Mouse (Mus musculus) hindbrain, embryonic 11.5 days (tissue): ENCODE results near the gene Gm14569. TPM values are rescaled to one million over a fixed set of nuclear protein-coding genes. Genes with fewer than 3 reads are reported as not detected.

Experiments
- ATAC-seq: fragments of 200-750 bp; cut with Nextera tagmentation; 2 replicates; pipeline ENCODE4 v1.8.0; 2017; ENCODE audit warnings: mild to moderate bottlenecking, moderate TSS enrichment, moderate library complexity; ENCODE audit not compliant: low FRiP score
- DNase-seq: peaks from one replicate; pipeline ENCODE4 v3.0.0-alpha.2; 2015; ENCODE audit warnings: low spot score
- H3K27ac ChIP-seq: fragments of 300-500 bp; sonication (generic); 2 replicates; pipeline ENCODE4 v1.5.1; 2014; ENCODE audit warnings: mild to moderate bottlenecking, low read depth, low read length
- H3K27me3 ChIP-seq: fragments of 300-500 bp; sonication (generic); 2 replicates; pipeline ENCODE4 v1.6.1; 2014; ENCODE audit warnings: mild to moderate bottlenecking, low read length, moderate library complexity, mixed read lengths; ENCODE audit not compliant: control insufficient read depth, insufficient read depth
- H3K36me3 ChIP-seq: fragments of 300-500 bp; sonication (generic); 2 replicates; pipeline ENCODE4 v1.6.1; 2014; ENCODE audit warnings: mild to moderate bottlenecking, low read length, moderate library complexity, mixed read lengths; ENCODE audit not compliant: control insufficient read depth, insufficient read depth
- H3K4me1 ChIP-seq: fragments of 300-500 bp; sonication (generic); replicated peaks from 2 replicates; pipeline ENCODE4 v1.6.1; 2014; ENCODE audit warnings: low read length, mixed read lengths; ENCODE audit not compliant: control insufficient read depth, insufficient read depth
- H3K4me2 ChIP-seq: fragments of 300-500 bp; sonication (generic); replicated peaks from 2 replicates; pipeline ENCODE4 v1.6.1; 2014; ENCODE audit warnings: mild to moderate bottlenecking, low read depth, low read length
- H3K4me3 ChIP-seq: fragments of 300-500 bp; sonication (generic); 2 replicates; pipeline ENCODE4 v1.5.1; 2014; ENCODE audit warnings: low read depth, low read length
- H3K9ac ChIP-seq: fragments of 300-500 bp; sonication (generic); 2 replicates; pipeline ENCODE4 v1.6.1; 2014; ENCODE audit warnings: low read depth, low read length
- H3K9me3 ChIP-seq: fragments of 300-500 bp; sonication (generic); 2 replicates; pipeline ENCODE4 v1.6.1; 2016; ENCODE audit warnings: low read length; ENCODE audit not compliant: control insufficient read depth
- WGBS: fragments of 180-500 bp; shearing (Covaris S2); extraction: QIAGEN DNeasy Blood & Tissue Kit; methylation state at CpG from one replicate; pipeline ENCODE4 v1.1.7; 2014; 5-methylcytosine and 5-hydroxymethylcytosine counted together
- polyA plus RNA-seq: library from polyadenylated mRNA; unstranded; fragments of >200 nt; fragmentation: Nextera tagmentation; extraction: Ambion mirVana; gene quantifications from 2 replicates; pipeline ENCODE4 v1.2.1, GENCODE M21; 2014

Gene Gm14569
- polyA plus RNA-seq: not detected in 2 replicates

DNA sequence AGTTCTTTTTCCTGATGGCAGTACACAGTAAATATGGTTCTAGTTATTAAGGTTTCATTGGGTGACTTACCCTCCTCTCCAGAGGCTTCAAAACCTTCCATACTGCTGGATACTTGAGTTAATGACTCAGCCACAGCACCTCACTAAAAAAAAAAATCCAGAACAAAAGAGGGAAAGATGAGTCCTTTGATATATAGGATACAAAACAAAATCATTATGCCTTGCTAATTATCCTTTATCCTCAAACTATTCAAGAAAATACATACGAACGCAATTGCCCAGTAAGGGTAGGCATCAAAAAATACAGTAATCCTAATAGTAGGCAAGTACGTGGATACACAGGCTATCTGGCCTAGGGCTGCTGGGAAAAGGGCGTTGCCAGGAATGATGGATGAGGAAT, at the start of gene Gm14569:
TSS of gene Gm14569 (minus strand) at position 101 of the 400 bp plus-strand sequence.
- ATAC-seq (no peak), DNase-seq (no peak)
- Histone ChIP-seq H3K4me2 (no peak within 1 kb of the TSS), H3K4me1 (no peaks in the 10 kb centered on the region), H3K36me3 (no peaks in the 10 kb centered on the region), H3K9me3 (no peaks in the 10 kb centered on the region), H3K27ac (no peak within 1 kb of the TSS), H3K4me3 (no peak within 1 kb of the TSS), H3K9ac (no peak within 1 kb of the TSS), H3K27me3 (no peaks in the 10 kb centered on the region)
- 90% methylated on average over 4 of the region's 4 CpGs for WGBS

DNA sequence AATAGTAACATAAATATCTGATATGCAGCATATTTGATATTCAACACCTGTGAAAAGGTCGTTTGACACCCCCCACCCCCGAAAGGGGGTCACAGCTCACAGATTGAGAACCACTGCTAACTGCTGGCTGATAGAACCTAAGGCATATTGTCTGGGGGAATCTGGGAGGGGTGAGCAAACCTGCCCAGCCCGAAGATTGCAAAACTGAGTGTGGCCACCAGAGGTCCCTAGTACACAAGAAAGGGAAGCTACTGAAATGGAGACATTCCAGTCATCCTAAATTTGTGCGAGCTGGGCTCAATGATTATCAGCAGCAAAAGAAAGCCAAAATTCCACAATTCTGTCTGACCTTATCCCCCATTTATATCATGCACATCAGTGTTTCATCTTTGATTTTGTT, 42.9 kb upstream of the Gm14569 start:
- Histone ChIP-seq H3K4me3 (no peak overlapping the region), H3K27ac (no peak overlapping the region), H3K9ac (no peak overlapping the region), H3K4me2 (no peak overlapping the region), H3K36me3 (no peaks in the 10 kb centered on the region), H3K4me1 (no peaks in the 10 kb centered on the region), H3K9me3 (no peaks in the 10 kb centered on the region), H3K27me3 (no peaks in the 10 kb centered on the region)
- ATAC-seq: no peak
- DNase-seq: peak; percentile 78
- WGBS: 14% methylated on average over 4 of the region's 4 CpGs

DNA sequence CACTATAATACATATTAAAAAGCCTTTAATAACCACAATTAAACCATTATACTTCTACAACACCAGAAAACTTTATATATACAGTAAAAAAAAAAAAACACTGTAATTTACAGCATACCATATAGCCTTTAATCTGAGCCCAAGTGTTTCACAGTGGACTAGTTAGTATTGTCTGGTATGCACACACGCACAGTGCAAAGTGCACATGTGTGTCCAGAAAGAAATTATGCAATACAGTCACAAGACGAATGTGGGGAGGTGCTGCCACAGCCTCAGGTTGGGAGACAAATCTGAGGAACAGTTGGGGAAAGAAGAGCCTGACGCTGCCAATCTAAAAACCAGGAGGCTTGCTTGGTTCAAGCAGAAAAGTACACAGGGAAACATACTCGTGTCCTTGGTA, 42.1 kb upstream of the Gm14569 start:
- Histone ChIP-seq H3K4me3 (no peak overlapping the region), H3K9ac (no peak overlapping the region), H3K4me1 (no peaks in the 10 kb centered on the region), H3K27me3 (no peaks in the 10 kb centered on the region), H3K36me3 (no peaks in the 10 kb centered on the region), H3K27ac (no peak overlapping the region), H3K4me2 (no peak overlapping the region), H3K9me3 (no peaks in the 10 kb centered on the region)
- WGBS: 77% methylated on average over 4 of the region's 4 CpGs
- DNase-seq: no peak
- ATAC-seq: no peak

DNA sequence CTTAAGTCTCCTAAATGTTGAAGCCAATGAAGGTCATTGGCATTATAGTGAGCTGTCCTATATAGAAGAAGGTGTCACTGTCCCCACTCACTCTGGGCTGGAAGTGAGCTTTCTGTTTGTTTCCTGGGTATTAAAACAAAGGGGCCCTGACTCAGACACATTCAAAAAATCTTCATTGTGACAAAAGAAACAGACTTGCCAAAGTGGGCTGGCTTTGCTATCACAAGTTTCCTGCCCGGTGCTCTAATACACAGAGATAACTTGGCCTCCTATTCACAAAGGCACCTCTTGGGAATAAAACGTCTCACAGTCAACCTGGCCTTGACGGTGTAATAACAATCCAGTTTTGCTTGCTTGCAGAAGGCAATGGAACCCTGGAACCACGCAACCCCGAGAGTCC, 38.6 kb upstream of the Gm14569 start:
- Histone ChIP-seq H3K27me3 (no peaks in the 10 kb centered on the region), H3K4me2 (no peak overlapping the region), H3K4me1 (no peaks in the 10 kb centered on the region), H3K36me3 (no peaks in the 10 kb centered on the region), H3K4me3 (no peak overlapping the region), H3K27ac (no peak overlapping the region), H3K9me3 (no peaks in the 10 kb centered on the region), H3K9ac (no peak overlapping the region)
- ATAC-seq: no peak
- 79% methylated on average over 5 of the region's 5 CpGs for WGBS
- no peak for DNase-seq

DNA sequence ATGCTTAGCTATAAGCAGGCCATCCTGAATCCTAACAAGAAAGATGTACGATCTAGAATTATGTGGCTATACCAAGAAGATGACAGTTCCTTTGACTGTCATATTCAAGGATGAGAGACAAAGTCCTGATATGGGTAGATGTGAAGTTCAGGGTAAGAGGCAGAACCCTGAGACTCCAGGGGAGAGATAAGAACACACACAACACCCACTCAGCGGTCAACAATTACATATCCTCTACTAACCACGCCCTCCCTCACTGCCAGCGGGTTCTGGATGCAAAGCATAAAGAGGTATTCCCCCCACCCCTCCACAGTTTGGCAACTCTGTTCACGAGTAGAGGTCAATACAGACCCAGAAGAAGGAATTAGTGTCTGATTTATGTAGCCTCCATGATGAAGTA, 32.1 kb upstream of the Gm14569 start:
- H3K27ac ChIP-seq: no peak overlapping the region
- H3K36me3 ChIP-seq: no peaks in the 10 kb centered on the region
- no peak overlapping the region for H3K4me3 ChIP-seq
- no peak for DNase-seq
- no peak overlapping the region for H3K9ac ChIP-seq
- H3K4me2 ChIP-seq: no peak overlapping the region
- no peaks in the 10 kb centered on the region for H3K27me3 ChIP-seq
- no peaks in the 10 kb centered on the region for H3K4me1 ChIP-seq
- ATAC-seq: no peak
- H3K9me3 ChIP-seq: no peaks in the 10 kb centered on the region
- 84% methylated on average over 5 of the region's 5 CpGs for WGBS

DNA sequence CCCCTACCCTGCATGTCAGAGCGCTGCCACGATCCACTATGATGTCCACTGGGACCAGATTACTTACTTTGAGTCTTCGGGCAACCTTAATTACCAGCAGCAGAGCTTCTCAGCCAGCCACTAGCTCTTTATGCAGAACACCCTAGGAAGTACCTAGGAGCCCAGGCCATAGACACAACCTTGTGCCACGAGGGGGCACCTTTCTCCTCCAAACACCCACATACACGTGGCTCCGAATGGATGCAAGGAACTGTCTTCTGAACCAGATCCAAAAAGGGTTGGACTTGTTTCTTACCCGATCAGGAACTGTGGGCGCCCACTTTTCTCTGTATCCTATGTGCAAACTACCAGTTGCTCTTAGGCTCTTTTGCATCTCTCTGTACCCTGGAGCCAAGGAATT, 22.1 kb upstream of the Gm14569 start:
- Histone ChIP-seq H3K27ac (no peak overlapping the region), H3K4me1 (no peaks in the 10 kb centered on the region), H3K27me3 (no peaks in the 10 kb centered on the region), H3K36me3 (no peaks in the 10 kb centered on the region), H3K4me2 (no peak overlapping the region), H3K9ac (no peak overlapping the region), H3K4me3 (no peak overlapping the region), H3K9me3 (no peaks in the 10 kb centered on the region)
- DNase-seq (no peak), ATAC-seq (no peak)
- WGBS: 53% methylated on average over 8 of the region's 8 CpGs

DNA sequence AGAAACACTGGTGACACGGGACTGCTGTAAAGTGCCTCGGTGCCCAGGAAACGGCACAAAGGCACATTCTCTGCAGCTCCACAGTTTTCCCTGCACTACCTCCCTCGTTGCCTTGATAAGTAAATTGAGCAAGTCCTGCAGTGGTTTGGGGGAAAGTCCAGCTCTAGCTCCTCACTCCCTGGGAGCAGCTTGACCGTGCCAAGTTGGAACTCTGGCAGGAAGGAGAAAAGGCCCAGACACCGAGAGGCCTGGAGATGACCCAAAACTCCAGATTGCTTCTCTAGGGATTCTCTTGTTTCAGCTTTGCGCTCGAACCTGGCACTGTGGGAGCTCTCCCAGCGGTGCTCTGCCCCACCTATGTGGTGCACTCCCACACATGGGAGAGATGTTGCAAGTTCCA, 21.6 kb upstream of the Gm14569 start:
- 68% methylated on average over 9 of the region's 9 CpGs for WGBS
- Histone ChIP-seq H3K36me3 (no peaks in the 10 kb centered on the region), H3K9me3 (no peaks in the 10 kb centered on the region), H3K9ac (no peak overlapping the region), H3K27ac (no peak overlapping the region), H3K4me3 (no peak overlapping the region), H3K4me2 (no peak overlapping the region), H3K27me3 (no peaks in the 10 kb centered on the region), H3K4me1 (no peaks in the 10 kb centered on the region)
- ATAC-seq (no peak), DNase-seq (no peak)

DNA sequence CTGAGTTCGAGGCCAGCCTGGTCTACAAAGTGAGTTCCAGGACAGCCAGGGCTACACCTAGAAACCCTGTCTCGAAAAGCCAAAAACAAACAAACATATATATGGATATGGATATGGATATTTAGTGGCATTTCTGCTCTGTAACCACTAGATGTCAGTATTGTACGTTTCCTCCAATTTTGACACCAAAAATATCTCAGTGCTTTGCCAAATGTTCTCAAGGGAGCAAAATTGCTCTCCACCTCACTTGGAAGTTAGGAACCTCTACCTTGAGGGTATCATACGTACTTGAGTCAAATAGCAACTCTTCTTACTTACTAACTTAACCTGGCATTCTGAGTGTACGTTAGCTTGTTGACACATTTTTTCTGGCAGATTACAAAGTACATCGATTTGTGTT, 15.2 kb upstream of the Gm14569 start:
- no peak overlapping the region for H3K4me3 ChIP-seq
- H3K27ac ChIP-seq: no peak overlapping the region
- H3K4me1 ChIP-seq: no peaks in the 10 kb centered on the region
- peak; percentile 21 for DNase-seq
- H3K9me3 ChIP-seq: no peaks in the 10 kb centered on the region
- no peaks in the 10 kb centered on the region for H3K36me3 ChIP-seq
- 55% methylated on average over 6 of the region's 6 CpGs for WGBS
- no peak for ATAC-seq
- no peak overlapping the region for H3K9ac ChIP-seq
- H3K27me3 ChIP-seq: no peaks in the 10 kb centered on the region
- no peak overlapping the region for H3K4me2 ChIP-seq

DNA sequence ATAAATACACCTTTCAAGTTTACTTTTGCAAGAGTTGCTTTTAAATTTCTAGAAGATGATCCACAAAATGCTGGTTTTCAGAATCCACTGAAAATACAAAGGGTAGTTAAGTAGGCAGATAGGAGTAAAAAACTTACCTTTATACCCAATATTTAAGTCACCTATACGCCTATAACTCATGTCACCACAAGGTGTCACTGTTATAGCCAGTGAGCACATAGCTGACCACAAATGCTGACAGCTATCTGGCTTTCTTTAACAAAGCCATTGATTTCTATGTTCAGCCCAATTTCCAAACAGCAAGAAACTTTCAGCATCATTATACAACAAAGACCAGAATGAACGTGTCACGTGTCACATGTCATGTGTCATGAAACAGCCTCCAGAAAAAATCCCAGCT, 2.1 kb downstream of the Gm14569 start:
- ATAC-seq (no peak), DNase-seq (peak; percentile 6)
- no peaks in the 10 kb centered on the region for H3K27me3 ChIP-seq
- H3K4me1 ChIP-seq: no peaks in the 10 kb centered on the region
- H3K4me3 ChIP-seq: no peak overlapping the region
- H3K36me3 ChIP-seq: no peaks in the 10 kb centered on the region
- WGBS: 17% methylated on average over 3 of the region's 3 CpGs
- no peak overlapping the region for H3K9ac ChIP-seq
- H3K27ac ChIP-seq: no peak overlapping the region
- no peak overlapping the region for H3K4me2 ChIP-seq
- no peaks in the 10 kb centered on the region for H3K9me3 ChIP-seq
